Comparison of ENCODE assay signal across 7 mouse cellular contexts in genomic region chr14:90432874-90433543, GRCm38 (mm10).
A peak's percentile ranks its signal among the peaks of the same experiment; 100 is the strongest.
DNase-seq lines count a peak whose midpoint lies in the region; ATAC-seq and TF ChIP-seq lines count a peak whose summit lies in the region.

No protein-coding gene starts in this region.

- no peak for ATAC-seq in kidney, postnatal 0 days (replicated peaks; ENCODE audit: low FRiP score, low read depth)
- no peak for ATAC-seq in liver, embryonic 14.5 days (ENCODE audit: insufficient read depth)

- peak; percentile 81 for TF ChIP-seq CTCF in kidney, postnatal 0 days (IDR thresholded peaks at IDR 0.05; ENCODE audit: low read depth)
- TF ChIP-seq CTCF in liver, embryonic 14.5 days (IDR thresholded peaks at IDR 0.05; ENCODE audit: low read depth), result peak; percentile 59

- H3K27me3 ChIP-seq in forebrain, embryonic 10.5 days (ENCODE audit: poor library complexity, severe bottlenecking), result no peaks in the 10 kb centered on the region
- H3K27me3 ChIP-seq in kidney, postnatal 0 days (ENCODE audit: insufficient read depth, low read length), result no peaks in the 10 kb centered on the region
- no peaks in the 10 kb centered on the region for H3K27me3 ChIP-seq in liver, embryonic 14.5 days (ENCODE audit: control insufficient read depth, insufficient read depth, low read length)

- no peak overlapping the region for H3K4me3 ChIP-seq in forebrain, embryonic 10.5 days
- no peak overlapping the region for H3K4me3 ChIP-seq in kidney, postnatal 0 days (replicated peaks; ENCODE audit: low read depth, low read length)
- no peak overlapping the region for H3K4me3 ChIP-seq in liver, embryonic 14.5 days (ENCODE audit: insufficient read depth in 1 of 2, low read depth in 2 of 2, low read length in 2 of 2)

- H3K9ac ChIP-seq in kidney, postnatal 0 days (ENCODE audit: low read depth, low read length), result no peak overlapping the region
- H3K9ac ChIP-seq in liver, embryonic 14.5 days (replicated peaks), result no peak overlapping the region

- no peaks in the 10 kb centered on the region for H3K4me1 ChIP-seq in forebrain, embryonic 10.5 days
- no peaks in the 10 kb centered on the region for H3K4me1 ChIP-seq in kidney, postnatal 0 days (replicated peaks; ENCODE audit: insufficient read depth, low read length)
- H3K4me1 ChIP-seq in liver, embryonic 14.5 days (replicated peaks; ENCODE audit: control insufficient read depth in 2 of 2, insufficient read depth in 2 of 2, low read length in 1 of 2), result no peaks in the 10 kb centered on the region

- H3K27ac ChIP-seq in forebrain, embryonic 10.5 days, result no peak overlapping the region
- H3K27ac ChIP-seq in kidney, postnatal 0 days, result no peak overlapping the region
- no peak overlapping the region for H3K27ac ChIP-seq in liver, embryonic 14.5 days

- 56% methylated on average over 7 of the region's 7 CpGs for WGBS in forebrain, embryonic 10.5 days
- 38% methylated on average over 7 of the region's 7 CpGs for WGBS in kidney, postnatal 0 days
- 41% methylated on average over 7 of the region's 7 CpGs for WGBS in liver, embryonic 14.5 days (ENCODE audit: insufficient replicate concordance)

- no peaks in the 10 kb centered on the region for H3K9me3 ChIP-seq in forebrain, embryonic 10.5 days
- H3K9me3 ChIP-seq in kidney, postnatal 0 days (replicated peaks; ENCODE audit: low read length), result no peaks in the 10 kb centered on the region
- H3K9me3 ChIP-seq in liver, embryonic 14.5 days (ENCODE audit: control insufficient read depth, low read length), result no peaks in the 10 kb centered on the region

- H3K36me3 ChIP-seq in forebrain, embryonic 10.5 days (replicated peaks), result no peaks in the 10 kb centered on the region
- no peaks in the 10 kb centered on the region for H3K36me3 ChIP-seq in kidney, postnatal 0 days (ENCODE audit: insufficient read depth, low read length)
- H3K36me3 ChIP-seq in liver, embryonic 14.5 days (replicated peaks; ENCODE audit: control insufficient read depth, insufficient read depth, low read depth), result no peaks in the 10 kb centered on the region

- no peak for TF ChIP-seq EP300 in liver, embryonic 14.5 days (IDR thresholded peaks at IDR 0.05; ENCODE audit: low read depth)

- H3K4me2 ChIP-seq in kidney, postnatal 0 days (ENCODE audit: low read length), result no peak overlapping the region
- no peak overlapping the region for H3K4me2 ChIP-seq in liver, embryonic 14.5 days (ENCODE audit: low read depth)

- peak; percentile 19 for DNase-seq in urinary bladder, postnatal 25 days (ENCODE audit: low spot score)
- no peak for DNase-seq in urinary bladder, adult 2 months (ENCODE audit: low spot score)
- peak; percentile 71 for DNase-seq in brain, adult 2 months (ENCODE audit: low read depth, low spot score)
- DNase-seq in forebrain, embryonic 10.5 days (ENCODE audit: extremely low spot score, low spot score), result peak; percentile 45
- DNase-seq in kidney, postnatal 0 days (ENCODE audit: low spot score), result peak; percentile 72
- peak; percentile 0 to 5 (median 4) for DNase-seq in liver, embryonic 14.5 days (ENCODE audit: low read depth in 3 of 3, low spot score in 3 of 3)
- peak; percentile 12 to 25 for DNase-seq in right cerebral cortex, postnatal 36 days (ENCODE audit: low spot score in 2 of 2)
